Mouse (Mus musculus) midbrain, embryonic 14.5 days (tissue): ENCODE measurements around the gene Pde10a. TPM values are rescaled to one million over a fixed set of nuclear protein-coding genes. Genes with fewer than 3 reads are reported as not detected.

ENCODE experiments used
- ATAC-seq: fragments of 200-750 bp; cut with Nextera tagmentation; 2 replicates; pipeline ENCODE4 v1.8.0; 2017; ENCODE audit warnings: moderate number of reproducible peaks, moderate library complexity; ENCODE audit not compliant: low FRiP score, low TSS enrichment
- DNase-seq: peaks from one replicate; pipeline ENCODE4 v3.0.0-alpha.2; 2015
- H3K27ac ChIP-seq: fragments of 300-500 bp; sonication (generic); replicated peaks from 2 replicates; pipeline ENCODE4 v1.5.1; 2014; ENCODE audit warnings: mild to moderate bottlenecking, low read depth, low read length, moderate library complexity
- H3K27me3 ChIP-seq: fragments of 300-500 bp; sonication (generic); 2 replicates; pipeline ENCODE4 v1.6.1; 2014; ENCODE audit warnings: low read length, control low read depth, mixed read lengths; ENCODE audit not compliant: control insufficient read depth, insufficient read depth
- H3K36me3 ChIP-seq: fragments of 300-500 bp; sonication (generic); 2 replicates; pipeline ENCODE4 v1.6.1; 2014; ENCODE audit warnings: low read length, control low read depth; ENCODE audit not compliant: control insufficient read depth, insufficient read depth
- H3K4me1 ChIP-seq: fragments of 300-500 bp; sonication (generic); 2 replicates; pipeline ENCODE4 v1.6.1; 2014; ENCODE audit warnings: mild to moderate bottlenecking, antibody characterized with exemption, low read length, control low read depth; ENCODE audit not compliant: control insufficient read depth, insufficient read depth
- H3K4me2 ChIP-seq: fragments of 300-500 bp; sonication (generic); 2 replicates; pipeline ENCODE4 v1.6.1; 2014; ENCODE audit warnings: mild to moderate bottlenecking, low read length, moderate library complexity
- H3K4me3 ChIP-seq: fragments of 300-500 bp; sonication (generic); replicated peaks from 2 replicates; pipeline ENCODE4 v1.5.1; 2014; ENCODE audit warnings: low read depth, low read length
- H3K9ac ChIP-seq: fragments of 300-500 bp; sonication (generic); replicated peaks from 2 replicates; pipeline ENCODE4 v1.6.1; 2014; ENCODE audit warnings: mild to moderate bottlenecking, low read length, moderate library complexity
- H3K9me3 ChIP-seq: fragments of 300-500 bp; sonication (generic); 2 replicates; pipeline ENCODE4 v1.6.1; 2016; ENCODE audit warnings: low read length, control low read depth, mixed read lengths; ENCODE audit not compliant: control insufficient read depth
- WGBS: fragments of 180-500 bp; shearing (Covaris S2); extraction: QIAGEN DNeasy Blood & Tissue Kit; methylation state at CpG from one replicate; pipeline ENCODE4 v1.1.7; 2014; 5-methylcytosine and 5-hydroxymethylcytosine counted together
- polyA plus RNA-seq: library from polyadenylated mRNA; unstranded; fragments of >200 nt; fragmentation: Nextera tagmentation; extraction: Ambion mirVana; gene quantifications from 2 replicates; pipeline ENCODE4 v1.2.1, GENCODE M21; 2014

The Pde10a gene
- polyA plus RNA-seq, 1 experiment from 2014 or later = 14.1 TPM

GRCm38 (mm10) chr17:8554219-8554618, 29.0 kb downstream of the Pde10a start:
- no peaks in the 10 kb centered on the region for H3K36me3 ChIP-seq
- ATAC-seq (no peak), DNase-seq (no peak)
- no peak overlapping the region for H3K4me2 ChIP-seq
- H3K4me3 ChIP-seq = no peak overlapping the region
- H3K27ac ChIP-seq = no peak overlapping the region
- no peak overlapping the region for H3K9ac ChIP-seq
- 87% methylated on average over 6 of the region's 6 CpGs for WGBS
- H3K4me1 ChIP-seq = no peaks in the 10 kb centered on the region
- H3K9me3 ChIP-seq = no peaks in the 10 kb centered on the region
- H3K27me3 ChIP-seq = no peaks in the 10 kb centered on the region

GRCm38 (mm10) chr17:8555785-8556184, 30.6 kb downstream of the Pde10a start:
- no peak for DNase-seq
- H3K27me3 ChIP-seq = no peaks in the 10 kb centered on the region
- no peak overlapping the region for H3K27ac ChIP-seq
- no peak for ATAC-seq
- no peak overlapping the region for H3K4me2 ChIP-seq
- H3K9me3 ChIP-seq = no peaks in the 10 kb centered on the region
- H3K36me3 ChIP-seq = no peaks in the 10 kb centered on the region
- H3K9ac ChIP-seq = no peak overlapping the region
- no peaks in the 10 kb centered on the region for H3K4me1 ChIP-seq
- WGBS = 90% methylated on average over 9 of the region's 9 CpGs
- H3K4me3 ChIP-seq = no peak overlapping the region

GRCm38 (mm10) chr17:8556223-8556622, 31.1 kb downstream of the Pde10a start:
- DNase-seq (no peak), ATAC-seq (no peak)
- no peaks in the 10 kb centered on the region for H3K9me3 ChIP-seq
- no peaks in the 10 kb centered on the region for H3K27me3 ChIP-seq
- WGBS = 82% methylated on average over 6 of the region's 6 CpGs
- no peaks in the 10 kb centered on the region for H3K36me3 ChIP-seq
- no peaks in the 10 kb centered on the region for H3K4me1 ChIP-seq
- no peak overlapping the region for H3K4me2 ChIP-seq
- no peak overlapping the region for H3K9ac ChIP-seq
- H3K27ac ChIP-seq = no peak overlapping the region
- H3K4me3 ChIP-seq = no peak overlapping the region

GRCm38 (mm10) chr17:8557926-8558325, 32.8 kb downstream of the Pde10a start:
- H3K9ac ChIP-seq = no peak overlapping the region
- ATAC-seq = no peak
- H3K4me3 ChIP-seq = no peak overlapping the region
- no peak for DNase-seq
- no peaks in the 10 kb centered on the region for H3K9me3 ChIP-seq
- H3K4me1 ChIP-seq = no peaks in the 10 kb centered on the region
- no peaks in the 10 kb centered on the region for H3K36me3 ChIP-seq
- no peak overlapping the region for H3K27ac ChIP-seq
- no peaks in the 10 kb centered on the region for H3K27me3 ChIP-seq
- H3K4me2 ChIP-seq = no peak overlapping the region
- 91% methylated on average over 8 of the region's 8 CpGs for WGBS

- H3K4me1 ChIP-seq = no peaks in the 10 kb centered on the region
- H3K9ac ChIP-seq = no peak overlapping the region
- no peak for DNase-seq
- no peaks in the 10 kb centered on the region for H3K9me3 ChIP-seq
- H3K27ac ChIP-seq = no peak overlapping the region
- ATAC-seq = no peak
- no peak overlapping the region for H3K4me3 ChIP-seq
- no peaks in the 10 kb centered on the region for H3K27me3 ChIP-seq
- H3K4me2 ChIP-seq = no peak overlapping the region
- no peaks in the 10 kb centered on the region for H3K36me3 ChIP-seq
- WGBS = 71% methylated on average over 14 of the region's 14 CpGs
Measured at GRCm38 (mm10) chr17:8562101-8562885, 37.1 kb downstream of the Pde10a start.

GRCm38 (mm10) chr17:8562886-8563280, 37.7 kb downstream of the Pde10a start:
- DNase-seq (no peak), ATAC-seq (no peak)
- Histone ChIP-seq H3K4me2 (no peak overlapping the region), H3K9me3 (no peaks in the 10 kb centered on the region), H3K27me3 (no peaks in the 10 kb centered on the region), H3K4me1 (no peaks in the 10 kb centered on the region), H3K36me3 (no peaks in the 10 kb centered on the region), H3K4me3 (no peak overlapping the region), H3K27ac (no peak overlapping the region), H3K9ac (no peak overlapping the region)
- WGBS = 87% methylated on average over 1 of the region's 1 CpGs

GRCm38 (mm10) chr17:8566850-8567249, 41.7 kb downstream of the Pde10a start, which contains the start of gene Gm17087:
Gm17087 (minus strand) TSS chr17:8566950.
- ATAC-seq = no peak
- no peak within 1 kb of the TSS for H3K9ac ChIP-seq
- WGBS = 88% methylated on average over 6 of the region's 6 CpGs
- H3K27ac ChIP-seq = no peak within 1 kb of the TSS
- no peaks in the 10 kb centered on the region for H3K27me3 ChIP-seq
- DNase-seq = no peak
- no peaks in the 10 kb centered on the region for H3K4me1 ChIP-seq
- no peak within 1 kb of the TSS for H3K4me3 ChIP-seq
- H3K36me3 ChIP-seq = no peaks in the 10 kb centered on the region
- no peak within 1 kb of the TSS for H3K4me2 ChIP-seq
- no peaks in the 10 kb centered on the region for H3K9me3 ChIP-seq

GRCm38 (mm10) chr17:8573542-8574260, 48.5 kb downstream of the Pde10a start:
- DNase-seq (no peak), ATAC-seq (no peak)
- H3K4me2 ChIP-seq = no peak overlapping the region
- WGBS = 73% methylated on average over 8 of the region's 8 CpGs
- no peaks in the 10 kb centered on the region for H3K27me3 ChIP-seq
- H3K9me3 ChIP-seq = no peaks in the 10 kb centered on the region
- H3K27ac ChIP-seq = no peak overlapping the region
- H3K4me1 ChIP-seq = no peaks in the 10 kb centered on the region
- H3K36me3 ChIP-seq = no peaks in the 10 kb centered on the region
- no peak overlapping the region for H3K9ac ChIP-seq
- no peak overlapping the region for H3K4me3 ChIP-seq

GRCm38 (mm10) chr17:8580360-8580759, 55.2 kb downstream of the Pde10a start:
- WGBS = 68% methylated on average over 3 of the region's 3 CpGs
- ATAC-seq = no peak

More at GRCm38 (mm10) chr17:8580360-8580759, 55.2 kb downstream of the Pde10a start:
- Histone ChIP-seq H3K4me3 (no peak overlapping the region), H3K27ac (no peak overlapping the region), H3K36me3 (no peaks in the 10 kb centered on the region), H3K27me3 (no peaks in the 10 kb centered on the region), H3K9ac (no peak overlapping the region), H3K9me3 (no peaks in the 10 kb centered on the region), H3K4me1 (no peaks in the 10 kb centered on the region), H3K4me2 (no peak overlapping the region)
- peak; percentile 56 for DNase-seq
